Mouse (Mus musculus): ENCODE data around the gene Inf2. TPM values are rescaled to one million over a fixed set of nuclear protein-coding genes. Genes with fewer than 3 reads are reported as not detected.

The Inf2 gene
- total RNA-seq, 2 experiments from 2014 or later = 15.8 to 20.0 TPM

Small RNA genes within 50 kb of the gene (microRNA-seq; reads per million reads assigned to microRNA genes)
- gene Mir6939 = not detected

Other genes starting within 250 kb of the Inf2 start
- 10 to 100 TPM; 24.6 to 26.9 TPM for gene A530016L24Rik, start 99.3 kb upstream of the Inf2 start, total RNA-seq (2021)
- gene Tmem179, start 72.0 kb upstream of the Inf2 start, total RNA-seq (2021) = not detected
- 100 to 1,000 TPM; 147 TPM for gene Adssl1, start 31.3 kb downstream of the Inf2 start, total RNA-seq (2021)
- gene Siva1, start 55.9 kb downstream of the Inf2 start, total RNA-seq (2021) = 10 to 100 TPM; 29.5 to 35.7 TPM
- gene Akt1, start 86.1 kb downstream of the Inf2 start, total RNA-seq (2021) = 100 to 1,000 TPM; 206 to 215 TPM
- gene Zbtb42, start 90.0 kb downstream of the Inf2 start, total RNA-seq (2021) = 1 to 10 TPM; 6.4 to 6.7 TPM
- gene Cep170b, start 131.7 kb downstream of the Inf2 start, total RNA-seq (2021) = 1 to 10 TPM; 7.7 to 9.8 TPM
- 1 to 10 TPM; 5.6 to 6.9 TPM for gene Pld4, start 171.9 kb downstream of the Inf2 start, total RNA-seq (2021)
- gene Ahnak2, start 213.9 kb downstream of the Inf2 start, total RNA-seq (2021) = 10 to 100 TPM; 15.3 to 16.5 TPM
- gene Clba1, start 220.2 kb downstream of the Inf2 start, total RNA-seq (2021) = 1 to 10 TPM; 1.5 to 1.9 TPM
- gene Cdca4, start 240.6 kb downstream of the Inf2 start, total RNA-seq (2021) = 1 to 10 TPM; 6.4 to 7.6 TPM

All from heart, postnatal 25 days (tissue).